Mouse (Mus musculus) liver, embryonic 13.5 days (tissue): ENCODE results near the gene Cwf19l1. TPM values are rescaled to one million over a fixed set of nuclear protein-coding genes. Genes with fewer than 3 reads are reported as not detected.

Experiments used
- ATAC-seq: fragments of 200-750 bp; cut with Nextera tagmentation; 2 replicates; pipeline ENCODE4 v1.8.0; 2017; ENCODE audit warnings: low read depth, mild to moderate bottlenecking, moderate number of reproducible peaks, moderate library complexity
- DNase-seq: peaks from one replicate; pipeline ENCODE4 v3.0.0; 2022
- H3K27ac ChIP-seq: fragments of 300-500 bp; sonication (generic); 2 replicates; pipeline ENCODE4 v1.5.1; 2015; ENCODE audit warnings: moderate library complexity, mild to moderate bottlenecking, inconsistent platforms
- H3K27me3 ChIP-seq: fragments of 300-500 bp; sonication (generic); 2 replicates; pipeline ENCODE4 v1.6.1; 2015; ENCODE audit warnings: mild to moderate bottlenecking, inconsistent platforms
- H3K36me3 ChIP-seq: fragments of 300-500 bp; sonication (generic); 2 replicates; pipeline ENCODE4 v1.6.1; 2015; ENCODE audit warnings: mild to moderate bottlenecking, inconsistent platforms
- H3K4me1 ChIP-seq: fragments of 300-500 bp; sonication (generic); replicated peaks from 2 replicates; pipeline ENCODE4 v1.6.1; 2015; ENCODE audit warnings: inconsistent platforms
- H3K4me2 ChIP-seq: fragments of 300-500 bp; sonication (generic); 2 replicates; pipeline ENCODE4 v1.6.1; 2015; ENCODE audit warnings: inconsistent platforms, mild to moderate bottlenecking, moderate library complexity
- H3K4me3 ChIP-seq: fragments of 300-500 bp; sonication (generic); replicated peaks from 2 replicates; pipeline ENCODE4 v1.5.1; 2015; ENCODE audit warnings: mild to moderate bottlenecking, inconsistent platforms
- H3K9ac ChIP-seq: fragments of 300-500 bp; sonication (generic); 2 replicates; pipeline ENCODE4 v1.6.1; 2015; ENCODE audit warnings: mild to moderate bottlenecking, inconsistent platforms
- H3K9me3 ChIP-seq: fragments of 300-500 bp; sonication (generic); replicated peaks from 2 replicates; pipeline ENCODE4 v1.6.1; 2016; ENCODE audit warnings: inconsistent platforms
- WGBS: fragments of 180-500 bp; shearing (Covaris S2); methylation state at CpG from one replicate; pipeline ENCODE4 v1.1.7; 2015; ENCODE audit not compliant: insufficient replicate concordance; 5-methylcytosine and 5-hydroxymethylcytosine counted together
- polyA plus RNA-seq: library from polyadenylated mRNA; unstranded; fragments of >200 nt; fragmentation: Nextera tagmentation; extraction: Ambion mirVana; gene quantifications from 2 replicates; pipeline ENCODE4 v1.2.1, GENCODE M21; 2015

The Cwf19l1 gene
- 20.3 and 24.2 TPM in 2 replicates for polyA plus RNA-seq

GRCm38 (mm10) chr19:44135072-44135959, at the start of gene Cwf19l1:
TSS of gene Cwf19l1 (minus strand) at chr19:44135876.
- peak; percentile 83 for ATAC-seq
- DNase-seq: peak; percentile 66
- WGBS: under 1% methylated on average over 45 of the region's 45 CpGs
- peaks cover 22% of the 10 kb centered on the region for H3K4me1 ChIP-seq
- H3K27me3 ChIP-seq: no peaks in the 10 kb centered on the region
- H3K27ac ChIP-seq: peak within 1 kb of the TSS; percentile 79
- peak within 1 kb of the TSS; percentile 73 for H3K4me2 ChIP-seq
- H3K9ac ChIP-seq: peak within 1 kb of the TSS; percentile 78
- peak within 1 kb of the TSS; percentile 74 for H3K4me3 ChIP-seq
- H3K9me3 ChIP-seq: no peaks in the 10 kb centered on the region
- peaks cover 44% of the 10 kb centered on the region for H3K36me3 ChIP-seq

- Histone ChIP-seq H3K4me2 (no peak overlapping the region), H3K27ac (no peak overlapping the region), H3K9me3 (no peaks in the 10 kb centered on the region), H3K9ac (no peak overlapping the region), H3K4me1 (no peaks in the 10 kb centered on the region), H3K4me3 (no peak overlapping the region), H3K36me3 (no peaks in the 10 kb centered on the region), H3K27me3 (no peaks in the 10 kb centered on the region)
- ATAC-seq: no peak
- DNase-seq: no peak
- WGBS: 54% methylated on average over 3 of the region's 3 CpGs
Measured at GRCm38 (mm10) chr19:44183968-44184367, 48.3 kb upstream of the Cwf19l1 start.

DNA sequence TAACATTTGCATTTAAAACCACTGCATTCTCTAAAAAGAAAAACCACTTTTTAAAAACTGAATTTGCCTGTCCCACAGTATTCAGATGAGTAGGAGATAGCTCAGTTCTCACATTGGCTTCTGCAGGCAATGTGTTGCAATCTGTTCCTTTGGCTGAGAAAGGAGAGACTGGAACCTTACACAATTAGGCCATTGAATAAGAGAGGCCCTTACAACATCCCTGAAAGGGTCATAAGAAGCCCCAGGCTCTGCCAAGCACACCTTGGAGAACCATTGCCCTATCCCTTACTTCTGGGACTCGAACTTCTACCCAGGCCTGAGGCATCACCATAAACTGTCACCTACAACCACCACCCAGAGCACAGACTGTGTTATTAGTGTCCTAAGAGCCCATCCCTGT, 44.8 kb upstream of the Cwf19l1 start:
- no peak for ATAC-seq
- Histone ChIP-seq H3K9ac (no peak overlapping the region), H3K4me3 (no peak overlapping the region), H3K4me2 (no peak overlapping the region), H3K27me3 (no peaks in the 10 kb centered on the region), H3K9me3 (no peaks in the 10 kb centered on the region), H3K36me3 (no peaks in the 10 kb centered on the region), H3K4me1 (no peaks in the 10 kb centered on the region), H3K27ac (no peak overlapping the region)
- WGBS: 40% methylated on average over 1 of the region's 1 CpGs
- DNase-seq: no peak

GRCm38 (mm10) chr19:44176741-44177140, 41.1 kb upstream of the Cwf19l1 start:
- H3K36me3 ChIP-seq: no peaks in the 10 kb centered on the region
- no peaks in the 10 kb centered on the region for H3K4me1 ChIP-seq
- DNase-seq (no peak), ATAC-seq (no peak)
- no peaks in the 10 kb centered on the region for H3K9me3 ChIP-seq
- no peak overlapping the region for H3K4me2 ChIP-seq
- no peak overlapping the region for H3K9ac ChIP-seq
- 53% methylated on average over 3 of the region's 3 CpGs for WGBS
- no peaks in the 10 kb centered on the region for H3K27me3 ChIP-seq
- no peak overlapping the region for H3K4me3 ChIP-seq
- H3K27ac ChIP-seq: no peak overlapping the region

DNA sequence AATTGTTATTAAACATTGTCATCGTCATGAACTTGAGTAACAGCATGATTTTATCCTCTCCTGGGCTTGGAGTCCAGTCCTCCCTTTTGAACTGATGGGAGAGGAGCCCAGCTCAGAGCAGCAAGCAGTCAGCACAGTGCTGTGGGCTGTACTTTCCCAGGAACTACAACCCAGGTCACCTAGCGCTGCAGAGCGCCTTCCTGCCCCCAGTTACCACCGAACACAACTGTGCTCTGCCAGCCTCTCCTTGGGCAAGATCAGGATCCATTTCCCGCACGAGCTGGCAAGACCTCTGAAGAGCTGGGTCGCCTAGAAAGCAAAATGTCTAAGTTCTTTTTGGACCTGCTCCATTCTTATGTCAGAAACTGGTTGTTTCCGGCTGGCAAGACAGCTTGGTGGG, 39.2 kb upstream of the Cwf19l1 start:
- no peak for DNase-seq
- WGBS: 54% methylated on average over 8 of the region's 8 CpGs
- no peaks in the 10 kb centered on the region for H3K27me3 ChIP-seq

GRCm38 (mm10) chr19:44161515-44161914, 25.8 kb upstream of the Cwf19l1 start:
- H3K9me3 ChIP-seq: no peaks in the 10 kb centered on the region
- no peaks in the 10 kb centered on the region for H3K4me1 ChIP-seq
- H3K27me3 ChIP-seq: peaks cover 14% of the 10 kb centered on the region; the same call in 1 of the 2 replicates
- no peak overlapping the region for H3K4me2 ChIP-seq
- ATAC-seq: no peak
- WGBS: 4% methylated on average over 3 of the region's 3 CpGs
- H3K27ac ChIP-seq: no peak overlapping the region
- DNase-seq: no peak
- H3K9ac ChIP-seq: no peak overlapping the region
- no peaks in the 10 kb centered on the region for H3K36me3 ChIP-seq
- no peak overlapping the region for H3K4me3 ChIP-seq

More for the DNA sequence above, 39.2 kb upstream of the Cwf19l1 start:
- Histone ChIP-seq H3K9ac (no peak overlapping the region), H3K4me2 (no peak overlapping the region), H3K9me3 (no peaks in the 10 kb centered on the region), H3K4me3 (no peak overlapping the region), H3K27ac (no peak overlapping the region), H3K36me3 (no peaks in the 10 kb centered on the region), H3K4me1 (no peaks in the 10 kb centered on the region)
- ATAC-seq: no peak

GRCm38 (mm10) chr19:44159386-44159785, 23.7 kb upstream of the Cwf19l1 start:
- Histone ChIP-seq H3K27me3 (peaks cover 31% of the 10 kb centered on the region), H3K9ac (no peak overlapping the region), H3K27ac (no peak overlapping the region), H3K9me3 (no peaks in the 10 kb centered on the region), H3K36me3 (no peaks in the 10 kb centered on the region), H3K4me2 (no peak overlapping the region), H3K4me1 (no peaks in the 10 kb centered on the region), H3K4me3 (no peak overlapping the region)
- DNase-seq (no peak), ATAC-seq (no peak)
- WGBS: 59% methylated on average over 3 of the region's 3 CpGs

GRCm38 (mm10) chr19:44157005-44157404, 21.3 kb upstream of the Cwf19l1 start:
- WGBS: 76% methylated on average over 10 of the region's 10 CpGs
- DNase-seq (no peak), ATAC-seq (no peak)
- Histone ChIP-seq H3K27me3 (peaks cover 46% of the 10 kb centered on the region), H3K9me3 (no peaks in the 10 kb centered on the region), H3K9ac (no peak overlapping the region), H3K27ac (no peak overlapping the region), H3K4me2 (no peak overlapping the region), H3K4me1 (no peaks in the 10 kb centered on the region), H3K36me3 (no peaks in the 10 kb centered on the region), H3K4me3 (no peak overlapping the region)

GRCm38 (mm10) chr19:44153781-44154180, 18.1 kb upstream of the Cwf19l1 start:
- Histone ChIP-seq H3K9me3 (no peaks in the 10 kb centered on the region), H3K36me3 (no peaks in the 10 kb centered on the region), H3K4me1 (no peaks in the 10 kb centered on the region), H3K9ac (no peak overlapping the region), H3K4me2 (no peak overlapping the region), H3K27ac (no peak overlapping the region), H3K4me3 (no peak overlapping the region), H3K27me3 (peaks cover 56% of the 10 kb centered on the region)
- DNase-seq (no peak), ATAC-seq (no peak)
- 66% methylated on average over 5 of the region's 5 CpGs for WGBS

DNA sequence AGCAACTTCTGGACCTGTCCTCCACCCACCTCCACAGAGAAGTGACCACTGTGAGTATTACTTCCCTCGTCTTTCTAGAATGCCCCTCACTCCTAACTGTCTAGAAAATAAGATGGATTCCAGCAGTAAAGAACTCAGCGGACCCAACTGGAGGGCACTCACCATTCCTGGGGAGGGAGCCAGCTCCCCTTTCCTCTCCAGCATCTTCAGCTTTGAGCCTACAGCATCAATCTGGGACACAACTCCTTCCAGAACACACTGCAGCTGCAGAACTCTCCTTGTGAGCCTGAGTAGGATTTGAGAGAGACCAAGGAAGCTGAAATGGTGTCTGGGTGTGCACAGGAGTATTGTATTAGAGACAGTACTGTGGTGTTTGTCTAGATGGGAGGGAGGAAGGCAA, 13.3 kb upstream of the Cwf19l1 start:
- DNase-seq (no peak), ATAC-seq (no peak)
- H3K27me3 ChIP-seq: peaks cover 28% of the 10 kb centered on the region; the same call in 1 of the 2 replicates
- no peak overlapping the region for H3K4me3 ChIP-seq
- peaks cover 4% of the 10 kb centered on the region; the same call in 1 of the 2 replicates for H3K36me3 ChIP-seq
- H3K27ac ChIP-seq: no peak overlapping the region
- H3K4me1 ChIP-seq: peaks cover 24% of the 10 kb centered on the region
- H3K4me2 ChIP-seq: no peak overlapping the region
- 45% methylated on average over 2 of the region's 2 CpGs for WGBS
- H3K9ac ChIP-seq: no peak overlapping the region
- no peaks in the 10 kb centered on the region for H3K9me3 ChIP-seq

- H3K9ac ChIP-seq: no peak overlapping the region
- WGBS: 23% methylated on average over 2 of the region's 2 CpGs
- H3K27me3 ChIP-seq: peaks cover 23% of the 10 kb centered on the region; the same call in 1 of the 2 replicates
- no peaks in the 10 kb centered on the region for H3K9me3 ChIP-seq
- H3K27ac ChIP-seq: no peak overlapping the region
- no peak overlapping the region for H3K4me3 ChIP-seq
- H3K4me2 ChIP-seq: no peak overlapping the region
- H3K4me1 ChIP-seq: peaks cover 24% of the 10 kb centered on the region
- H3K36me3 ChIP-seq: peaks cover 11% of the 10 kb centered on the region
- DNase-seq: no peak
- no peak for ATAC-seq
Measured at GRCm38 (mm10) chr19:44148345-44148744, 12.7 kb upstream of the Cwf19l1 start.

GRCm38 (mm10) chr19:44146951-44147350, 11.3 kb upstream of the Cwf19l1 start:
- Histone ChIP-seq H3K36me3 (peaks cover 25% of the 10 kb centered on the region), H3K4me3 (no peak overlapping the region), H3K9ac (no peak overlapping the region), H3K27me3 (0 out of 2 replicates have a peak, but pooled peaks cover 13% of the 10 kb centered on the region), H3K4me2 (peak overlapping the region; percentile 90; the same call in 1 of the 2 replicates), H3K9me3 (no peaks in the 10 kb centered on the region), H3K27ac (no peak overlapping the region), H3K4me1 (peaks cover 24% of the 10 kb centered on the region)
- ATAC-seq (no peak), DNase-seq (no peak)
- WGBS: 87% methylated on average over 8 of the region's 8 CpGs
